19 mouse cellular contexts compared by ENCODE assay signal in the genomic region with DNA sequence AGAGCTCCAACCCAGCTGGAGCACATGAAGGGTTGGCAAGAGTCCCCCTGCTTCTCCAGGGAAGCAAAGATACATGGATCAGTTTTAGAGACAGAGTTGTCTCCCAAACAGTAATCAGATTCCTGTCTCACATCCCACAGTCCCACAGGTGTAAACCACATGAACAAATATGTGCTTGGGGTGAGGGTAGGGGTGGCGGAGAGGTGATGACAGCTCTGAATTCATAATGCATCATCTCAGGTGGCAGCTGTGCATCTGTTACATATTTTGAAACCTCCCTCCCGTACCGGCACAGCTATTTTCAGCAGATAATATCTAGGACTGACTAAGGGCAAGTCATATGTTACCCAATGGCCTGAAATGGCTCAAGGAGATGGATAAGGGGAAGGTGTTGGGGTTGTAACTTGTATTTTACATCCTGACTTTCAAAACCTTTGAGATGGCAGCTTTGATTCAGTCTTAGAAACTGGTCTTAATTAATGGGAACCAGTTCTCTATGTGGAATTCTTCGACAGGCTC.
DNase-seq lines count a peak whose midpoint lies in the region; TF ChIP-seq lines count a peak whose summit lies in the region.
"Had no signal": no experiment of that assay in that cellular context is flagged by ENCODE, and none has a peak within 500 bp of the region (broad histone marks: within the 10 kb centered on the region; RNA-seq: fewer than 3 reads in every experiment).

No protein-coding gene starts in this region.

- H3K36me3 ChIP-seq in CH12.LX (replicated peaks in 1 of 2; ENCODE audit: control insufficient read depth in 1 of 2, insufficient read depth in 1 of 2, low read length in 1 of 2), result no peaks in the 10 kb centered on the region
- H3K36me3 ChIP-seq: embryonic facial prominence, embryonic 15.5 days; forebrain, embryonic 15.5 days; hindbrain, embryonic 10.5 days had no signal

- no peak for TF ChIP-seq RAD21 in CH12.LX (IDR thresholded peaks at IDR 0.05; ENCODE audit: low read depth, low read length)

- no peaks in the 10 kb centered on the region for H3K27me3 ChIP-seq in CH12.LX (replicated peaks)
- H3K27me3 ChIP-seq: embryonic facial prominence, embryonic 15.5 days; forebrain, embryonic 15.5 days had no signal

- dilution Hi-C loops in CH12.LX (cut with MboI; ENCODE audit: extremely low pct_ligation_motif_present, extremely low pct_unique_long_range_greater_than_20kb, low sequenced_read_pairs), result no loop called here

- no peaks in the 10 kb centered on the region for H3K79me2 ChIP-seq in CH12.LX (replicated peaks; ENCODE audit: control insufficient read depth, extremely low read depth, insufficient read depth, poor library complexity, severe bottlenecking)

- TF ChIP-seq POLR2A in CH12.LX (IDR thresholded peaks at IDR 0.05; ENCODE audit: low read depth, low read length), result no peak

- in situ Hi-C loops in CH12.LX (cut with MboI; ENCODE audit: low pct_ligation_motif_present, low pct_unique_long_range_greater_than_20kb, low sequenced_read_pairs), result loop anchor here (25.0 kb wide), 1 partner anchor 267 kb away; no protein-coding TSS in a partner anchor

- peak; percentile 4 for DNase-seq in gastrocnemius, adult 18-20 months (ENCODE audit: low spot score)
- no peak for DNase-seq in gastrocnemius, adult 8-10 months (ENCODE audit: low spot score in 2 of 2)
- DNase-seq in CH12.LX (ENCODE audit: extremely low read depth), result peak; percentile 6
- peak; percentile 19 for DNase-seq in forelimb bud, embryonic 11.5 days (ENCODE audit: low read depth, low spot score)
- DNase-seq in mesoderm, embryonic 11.5 days (ENCODE audit: low read depth, low spot score), result peak; percentile 37
- no peak for DNase-seq in spleen, postnatal 4 days (ENCODE audit: low spot score in 2 of 2)
- DNase-seq in left cerebral cortex, adult 11 months (ENCODE audit: low spot score), result no peak
- DNase-seq: adrenal gland, adult 2 months; adrenal gland, postnatal 25 days; cerebellum, adult 18-20 months; cerebellum, adult 9-11 months; cerebellum, postnatal 36 days had no signal

- TF ChIP-seq EP300 in CH12.LX (IDR thresholded peaks at IDR 0.05; ENCODE audit: low read length), result peak; percentile 64

- H3K4me1 ChIP-seq in CH12.LX (ENCODE audit: control insufficient read depth in 1 of 2, insufficient read depth in 2 of 2), result peaks cover 9 to 14% of the 10 kb centered on the region in 2 experiments; a peak in 3 of 4 replicates
- H3K4me1 ChIP-seq: embryonic facial prominence, embryonic 15.5 days; forebrain, embryonic 15.5 days; hindbrain, embryonic 10.5 days had no signal

- no peaks in the 10 kb centered on the region for H3K9me3 ChIP-seq in CH12.LX (replicated peaks; ENCODE audit: low read length)
- H3K9me3 ChIP-seq: embryonic facial prominence, embryonic 15.5 days; forebrain, embryonic 15.5 days; hindbrain, embryonic 10.5 days had no signal

- H3K27ac ChIP-seq in CH12.LX (ENCODE audit: insufficient read depth, low read depth), result no peak overlapping the region
- H3K27ac ChIP-seq: embryonic facial prominence, embryonic 15.5 days; forebrain, embryonic 15.5 days; heart, adult 2 months; hindbrain, embryonic 10.5 days; hindbrain, embryonic 14.5 days had no signal

- TF ChIP-seq CTCF in CH12.LX (conservative IDR thresholded peaks at IDR 0.05 in 1 of 2, IDR thresholded peaks at IDR 0.05 in 1 of 2; ENCODE audit: low read depth in 2 of 2, low read length in 2 of 2), result no peak

- no peak overlapping the region; the same call in 1 of the 2 replicates for H3K4me2 ChIP-seq in CH12.LX (ENCODE audit: insufficient read depth, low read depth, poor library complexity, severe bottlenecking)
- H3K4me2 ChIP-seq: embryonic facial prominence, embryonic 15.5 days; forebrain, embryonic 15.5 days; heart, embryonic 11.5 days; hindbrain, embryonic 14.5 days had no signal

- no peak overlapping the region for H3K9ac ChIP-seq in CH12.LX (ENCODE audit: insufficient read depth, low read depth)
- H3K9ac ChIP-seq: embryonic facial prominence, embryonic 15.5 days; forebrain, embryonic 15.5 days; hindbrain, embryonic 14.5 days had no signal

- no peak overlapping the region for H3K4me3 ChIP-seq in CH12.LX (replicated peaks in 1 of 3; ENCODE audit: low read depth in 2 of 3, low read length in 2 of 3, poor library complexity in 1 of 3)
- H3K4me3 ChIP-seq: embryonic facial prominence, embryonic 15.5 days; erythroblast, embryonic 14.5 days; forebrain, embryonic 15.5 days; heart, adult 2 months; hindbrain, embryonic 10.5 days had no signal

TF ChIP-seq in CH12.LX, 34 proteins besides CTCF, POLR2A, EP300 and RAD21:
- TF ChIP-seq ZC3H11A (IDR thresholded peaks at IDR 0.05; ENCODE audit: low read depth, low read length) (no peak), ETS1 (conservative IDR thresholded peaks at IDR 0.05; ENCODE audit: low read depth, low read length) (peak; percentile 43), TCF12 (IDR thresholded peaks at IDR 0.05; ENCODE audit: low read depth, low read length) (peak; percentile 43; the same call in 1 of the 2 replicates), SIN3A (IDR thresholded peaks at IDR 0.05; ENCODE audit: low read length) (0 out of 2 replicates have a peak, but pooled peaks have one; percentile 25), MEF2A (IDR thresholded peaks at IDR 0.05; ENCODE audit: borderline replicate concordance, low read depth, low read length) (peak; percentile 84)

Comparison
In these comparisons a context has a peak if more than half of its experiments do, and no peak if none do; other contexts are left out.
1. DNase-seq: peak in gastrocnemius, adult 18-20 months (single experiment), CH12.LX (single experiment), forelimb bud, embryonic 11.5 days (single experiment) and mesoderm, embryonic 11.5 days (single experiment); none in gastrocnemius, adult 8-10 months (0 of 2), spleen, postnatal 4 days (0 of 2) and left cerebral cortex, adult 11 months (single experiment).